Mouse (Mus musculus): ENCODE results near the gene Pde6d.

- TF ChIP-seq EP300 (IDR thresholded peaks at IDR 0.05; ENCODE audit: low read depth) (no peak), CTCF (IDR thresholded peaks at IDR 0.05; ENCODE audit: low read depth) (no peak)
Observed at GRCm38 (mm10) chr1:86600117-86600516, 17.7 kb upstream of the Pde6d start.
